9 mouse cellular contexts compared by ENCODE assay signal in the genomic region with DNA sequence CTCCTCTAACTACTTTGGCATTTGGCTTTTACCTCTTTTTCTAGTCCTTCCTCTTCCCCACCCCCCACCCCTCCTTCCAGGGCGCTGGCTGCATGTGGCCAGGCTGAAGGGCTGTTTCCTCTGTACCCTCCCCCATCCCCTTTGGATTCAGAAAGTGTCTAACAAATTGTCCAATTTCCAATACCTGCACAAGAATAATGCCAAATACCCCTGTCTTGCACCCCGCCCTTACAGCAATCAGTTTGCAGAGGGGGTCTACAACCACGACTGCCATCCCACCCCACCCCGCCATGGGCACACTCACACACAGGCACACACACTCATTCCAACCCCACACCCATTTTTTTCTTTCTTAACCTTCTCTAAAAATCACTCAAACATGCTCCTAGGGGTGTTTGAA. TPM values are rescaled to one million over a fixed set of nuclear protein-coding genes. Genes with fewer than 3 reads are reported as not detected.
DNase-seq lines count a peak whose midpoint lies in the region; ATAC-seq and TF ChIP-seq lines count a peak whose summit lies in the region.
"Had no signal": no experiment of that assay in that cellular context is flagged by ENCODE, and none has a peak within 500 bp of the region (broad histone marks: within the 10 kb centered on the region; RNA-seq: fewer than 3 reads in every experiment).

No protein-coding gene starts in this region.

- H3K36me3 ChIP-seq in heart, embryonic 16.5 days (ENCODE audit: control insufficient read depth, insufficient read depth), result no peaks in the 10 kb centered on the region
- no peaks in the 10 kb centered on the region for H3K36me3 ChIP-seq in forebrain, embryonic 11.5 days (ENCODE audit: control insufficient read depth, insufficient read depth, low read length)
- H3K36me3 ChIP-seq in limb, embryonic 13.5 days, result no peaks in the 10 kb centered on the region

- H3K4me1 ChIP-seq in heart, embryonic 16.5 days (ENCODE audit: control insufficient read depth, insufficient read depth, low read length), result peaks cover 6% of the 10 kb centered on the region
- H3K4me1 ChIP-seq in forebrain, embryonic 11.5 days (replicated peaks; ENCODE audit: control insufficient read depth, insufficient read depth, low read length), result peaks cover 5% of the 10 kb centered on the region; the same call in 1 of the 2 replicates
- peaks cover 33% of the 10 kb centered on the region for H3K4me1 ChIP-seq in limb, embryonic 13.5 days

- H3K4me3 ChIP-seq in heart, embryonic 16.5 days (ENCODE audit: low read length), result peak overlapping the region; percentile 54
- H3K4me3 ChIP-seq in forebrain, embryonic 11.5 days (ENCODE audit: low read depth, low read length), result peak overlapping the region; percentile 43
- peak overlapping the region; percentile 46 for H3K4me3 ChIP-seq in limb, embryonic 13.5 days

- peak overlapping the region; percentile 92 for H3K4me2 ChIP-seq in heart, embryonic 16.5 days (ENCODE audit: low read depth, low read length)
- peak overlapping the region; percentile 69 for H3K4me2 ChIP-seq in forebrain, embryonic 11.5 days (ENCODE audit: low read depth, low read length, severe bottlenecking)
- peak overlapping the region; percentile 80 for H3K4me2 ChIP-seq in limb, embryonic 13.5 days (replicated peaks)

- TF ChIP-seq CTCF in brain, embryonic 14.5 days (IDR thresholded peaks at IDR 0.05; ENCODE audit: borderline replicate concordance, extremely low read depth, insufficient read depth, insufficient read length), result no peak

- H3K9ac ChIP-seq in heart, embryonic 16.5 days (ENCODE audit: low read length), result no peak overlapping the region; the same call in 1 of the 2 replicates
- H3K9ac ChIP-seq in forebrain, embryonic 11.5 days (ENCODE audit: low read length), result peak overlapping the region; percentile 57; the same call in 1 of the 2 replicates
- H3K9ac ChIP-seq in limb, embryonic 13.5 days, result 0 out of 2 replicates have a peak overlapping the region, but pooled peaks have one; percentile 53

- DNase-seq in heart, adult 9 months (ENCODE audit: low spot score in 2 of 2), result no peak
- DNase-seq in brain, embryonic 14.5 days (ENCODE audit: low read depth), result peak; percentile 46
- DNase-seq in forebrain, embryonic 11.5 days (ENCODE audit: low spot score), result no peak
- DNase-seq in testis, postnatal 10 days (ENCODE audit: low spot score), result no peak
- no peak for DNase-seq in ovary, adult 18-20 months (ENCODE audit: low spot score)
- DNase-seq: kidney, adult 8-10 months had no signal

- H3K9me3 ChIP-seq in heart, embryonic 16.5 days (replicated peaks; ENCODE audit: control insufficient read depth, low read length), result no peaks in the 10 kb centered on the region
- no peaks in the 10 kb centered on the region for H3K9me3 ChIP-seq in forebrain, embryonic 11.5 days (ENCODE audit: control insufficient read depth, low read length)
- no peaks in the 10 kb centered on the region for H3K9me3 ChIP-seq in limb, embryonic 13.5 days

- WGBS in heart, embryonic 16.5 days, result 7% methylated on average over 4 of the region's 4 CpGs
- 9% methylated on average over 4 of the region's 4 CpGs for WGBS in forebrain, embryonic 11.5 days
- WGBS in limb, embryonic 13.5 days, result 5% methylated on average over 4 of the region's 4 CpGs

- H3K27me3 ChIP-seq in heart, embryonic 16.5 days (ENCODE audit: control insufficient read depth, insufficient read depth, low read length), result peaks cover 4% of the 10 kb centered on the region; the same call in 1 of the 2 replicates
- H3K27me3 ChIP-seq in forebrain, embryonic 11.5 days (ENCODE audit: control insufficient read depth, insufficient read depth, low read length), result no peaks in the 10 kb centered on the region
- 0 out of 2 replicates have a peak, but pooled peaks cover 5% of the 10 kb centered on the region for H3K27me3 ChIP-seq in limb, embryonic 13.5 days

- no peak for ATAC-seq in heart, embryonic 16.5 days (replicated peaks; ENCODE audit: extremely low read depth, insufficient read depth, low FRiP score)
- ATAC-seq in forebrain, embryonic 11.5 days (replicated peaks; ENCODE audit: low FRiP score), result peak; percentile 39; the same call in 1 of the 2 replicates
- ATAC-seq in limb, embryonic 13.5 days (ENCODE audit: low FRiP score, low read depth), result no peak
- no peak for ATAC-seq in megakaryocyte, adult 5-6 weeks (ENCODE audit: poor library complexity, severe bottlenecking)

- peak overlapping the region; percentile 53 for H3K27ac ChIP-seq in heart, embryonic 16.5 days (ENCODE audit: low read length)
- no peak overlapping the region for H3K27ac ChIP-seq in forebrain, embryonic 11.5 days (ENCODE audit: low read depth, low read length)
- no peak overlapping the region for H3K27ac ChIP-seq in limb, embryonic 13.5 days

- no peak for TF ChIP-seq POLR2A in brain, embryonic 14.5 days (IDR thresholded peaks at IDR 0.05; ENCODE audit: borderline replicate concordance, extremely low read depth, insufficient read depth, insufficient read length, poor library complexity, severe bottlenecking)

RNA-seq across cellular contexts. Expression of a gene that starts 1.5 kb away (rescaled TPM):
- polyA plus RNA-seq in heart, embryonic 16.5 days (2015; fragmentation: Nextera tagmentation; extraction: Ambion mirVana), result 13.9 and 15.8 TPM in 2 replicates
- polyA plus RNA-seq in brain, embryonic 14.5 days (2012; rRNA removed), result 655 and 1,129 TPM in 2 replicates
- polyA plus RNA-seq in forebrain, embryonic 11.5 days (2014; fragmentation: Nextera tagmentation; extraction: Ambion mirVana), result 106 and 111 TPM in 2 replicates
- polyA plus RNA-seq in limb, embryonic 13.5 days (2015; fragmentation: Nextera tagmentation; extraction: Ambion mirVana), result 41.8 and 43.7 TPM in 2 replicates
- not detected in 2 replicates for total RNA-seq in megakaryocyte, adult 5-6 weeks (2015)
- not detected in 2 replicates for total RNA-seq in megakaryocyte, adult 5-6 weeks (2017)
